In genomic region chr7:40942233-40942935, GRCm38 (mm10) we compare ENCODE assay signal across 10 mouse cellular contexts. TPM values are rescaled to one million over a fixed set of nuclear protein-coding genes. Genes with fewer than 3 reads are reported as not detected.
A peak's percentile ranks its signal among the peaks of the same experiment; 100 is the strongest.
DNase-seq lines count a peak whose midpoint lies in the region; ATAC-seq and TF ChIP-seq lines count a peak whose summit lies in the region.
"Had no signal": no experiment of that assay in that cellular context is flagged by ENCODE, and none has a peak within 500 bp of the region (broad histone marks: within the 10 kb centered on the region; RNA-seq: fewer than 3 reads in every experiment).

No protein-coding gene starts in this region.

- no peaks in the 10 kb centered on the region for H3K9me3 ChIP-seq in kidney, postnatal 0 days (replicated peaks; ENCODE audit: low read length)
- H3K9me3 ChIP-seq in kidney, embryonic 15.5 days (replicated peaks) = no peaks in the 10 kb centered on the region
- H3K9me3 ChIP-seq in embryonic facial prominence, embryonic 10.5 days = no peaks in the 10 kb centered on the region
- no peaks in the 10 kb centered on the region for H3K9me3 ChIP-seq in midbrain, embryonic 15.5 days

- WGBS in kidney, postnatal 0 days = 54% methylated on average over 3 of the region's 3 CpGs
- 64% methylated on average over 3 of the region's 3 CpGs for whole genome bisulfite sequencing in kidney, embryonic 15.5 days
- 63% methylated on average over 3 of the region's 3 CpGs for WGBS in embryonic facial prominence, embryonic 10.5 days
- WGBS in midbrain, embryonic 15.5 days = 56% methylated on average over 3 of the region's 3 CpGs

- no peak overlapping the region for H3K4me2 ChIP-seq in kidney, postnatal 0 days (ENCODE audit: low read length)
- H3K4me2 ChIP-seq in kidney, embryonic 15.5 days = no peak overlapping the region
- H3K4me2 ChIP-seq in midbrain, embryonic 15.5 days = no peak overlapping the region
- H3K4me2 ChIP-seq: heart, embryonic 11.5 days had no signal

- H3K4me3 ChIP-seq in kidney, postnatal 0 days (replicated peaks; ENCODE audit: low read depth, low read length) = no peak overlapping the region
- H3K4me3 ChIP-seq in kidney, embryonic 15.5 days (replicated peaks) = no peak overlapping the region
- no peak overlapping the region for H3K4me3 ChIP-seq in embryonic facial prominence, embryonic 10.5 days
- no peak overlapping the region for H3K4me3 ChIP-seq in midbrain, embryonic 15.5 days

- no peaks in the 10 kb centered on the region for H3K36me3 ChIP-seq in kidney, postnatal 0 days (ENCODE audit: insufficient read depth, low read length)
- no peaks in the 10 kb centered on the region for H3K36me3 ChIP-seq in kidney, embryonic 15.5 days
- H3K36me3 ChIP-seq in embryonic facial prominence, embryonic 10.5 days (replicated peaks) = no peaks in the 10 kb centered on the region
- no peaks in the 10 kb centered on the region for H3K36me3 ChIP-seq in midbrain, embryonic 15.5 days (replicated peaks)

- no peak overlapping the region for H3K27ac ChIP-seq in kidney, postnatal 0 days
- H3K27ac ChIP-seq in kidney, embryonic 15.5 days = no peak overlapping the region
- H3K27ac ChIP-seq in embryonic facial prominence, embryonic 10.5 days (replicated peaks) = no peak overlapping the region
- no peak overlapping the region for H3K27ac ChIP-seq in midbrain, embryonic 15.5 days

- TF ChIP-seq CTCF in kidney, postnatal 0 days (IDR thresholded peaks at IDR 0.05; ENCODE audit: low read depth) = peak; percentile 79

- no peak overlapping the region for H3K9ac ChIP-seq in kidney, postnatal 0 days (ENCODE audit: low read depth, low read length)
- H3K9ac ChIP-seq in kidney, embryonic 15.5 days = no peak overlapping the region
- no peak overlapping the region for H3K9ac ChIP-seq in midbrain, embryonic 15.5 days

- peak; percentile 68 for DNase-seq in kidney, postnatal 0 days (ENCODE audit: low spot score)
- peak; percentile 17 for DNase-seq in NIH3T3 (ENCODE audit: low read depth)
- peak; percentile 18 for DNase-seq in embryonic facial prominence, embryonic 10.5 days (ENCODE audit: low spot score)
- DNase-seq in ovary, postnatal 14 days (ENCODE audit: low spot score) = no peak
- no peak for DNase-seq in adrenal gland, postnatal 14 days
- DNase-seq in urinary bladder, adult 2 months (ENCODE audit: low spot score) = no peak

- ATAC-seq in kidney, postnatal 0 days (replicated peaks; ENCODE audit: low FRiP score, low read depth) = no peak
- ATAC-seq in kidney, embryonic 15.5 days (replicated peaks; ENCODE audit: low FRiP score) = no peak
- peak; percentile 85 for ATAC-seq in midbrain, embryonic 15.5 days (replicated peaks)

- no peaks in the 10 kb centered on the region for H3K27me3 ChIP-seq in kidney, postnatal 0 days (ENCODE audit: insufficient read depth, low read length)
- H3K27me3 ChIP-seq in kidney, embryonic 15.5 days = no peaks in the 10 kb centered on the region
- H3K27me3 ChIP-seq in embryonic facial prominence, embryonic 10.5 days (replicated peaks; ENCODE audit: low read depth, poor library complexity, severe bottlenecking) = no peaks in the 10 kb centered on the region
- no peaks in the 10 kb centered on the region for H3K27me3 ChIP-seq in midbrain, embryonic 15.5 days (replicated peaks)

- H3K4me1 ChIP-seq in kidney, postnatal 0 days (replicated peaks; ENCODE audit: insufficient read depth, low read length) = no peaks in the 10 kb centered on the region
- no peaks in the 10 kb centered on the region for H3K4me1 ChIP-seq in kidney, embryonic 15.5 days
- H3K4me1 ChIP-seq in embryonic facial prominence, embryonic 10.5 days = no peaks in the 10 kb centered on the region
- no peaks in the 10 kb centered on the region for H3K4me1 ChIP-seq in midbrain, embryonic 15.5 days

RNA-seq across cellular contexts. Expression of gene Vstm2b, which starts 44.3 kb away (rescaled TPM):
- 3.9 and 4.5 TPM in 2 replicates for polyA plus RNA-seq in kidney, postnatal 0 days (2015; fragmentation: Nextera tagmentation; extraction: Ambion mirVana)
- 5.8 and 7.8 TPM in 2 replicates for polyA plus RNA-seq in kidney, embryonic 15.5 days (2015; fragmentation: Nextera tagmentation; extraction: Ambion mirVana)
- 5.4 and 6.0 TPM in 2 replicates for polyA plus RNA-seq in embryonic facial prominence, embryonic 10.5 days (2016; fragmentation: Nextera tagmentation; extraction: Ambion mirVana)
- polyA plus RNA-seq in midbrain, embryonic 15.5 days (2015; fragmentation: Nextera tagmentation; extraction: Ambion mirVana) = 23.4 and 25.9 TPM in 2 replicates
- total RNA-seq in adrenal gland, postnatal 14 days (2021) = 0.74 and 1.1 TPM in 2 replicates
- polyA plus RNA-seq in urinary bladder, adult 2 months (2012; rRNA removed) = 1.5 and 2.7 TPM in 2 replicates

RNA-seq across cellular contexts. Expression of gene 4930433I11Rik, which starts 45.0 kb away (rescaled TPM):
- polyA plus RNA-seq in kidney, postnatal 0 days (2015; fragmentation: Nextera tagmentation; extraction: Ambion mirVana) = not detected in 2 replicates
- not detected in 2 replicates for polyA plus RNA-seq in kidney, embryonic 15.5 days (2015; fragmentation: Nextera tagmentation; extraction: Ambion mirVana)
- not detected in 2 replicates for polyA plus RNA-seq in embryonic facial prominence, embryonic 10.5 days (2016; fragmentation: Nextera tagmentation; extraction: Ambion mirVana)
- polyA plus RNA-seq in midbrain, embryonic 15.5 days (2015; fragmentation: Nextera tagmentation; extraction: Ambion mirVana) = not detected in 2 replicates
- not detected in 2 replicates for total RNA-seq in adrenal gland, postnatal 14 days (2021)
- polyA plus RNA-seq in urinary bladder, adult 2 months (2012; rRNA removed) = not detected in 2 replicates
- polyA plus RNA-seq: heart, embryonic 11.5 days; limb, embryonic 14.5 days had no signal

Comparison
In these comparisons a context has a peak if more than half of its experiments do, and no peak if none do; other contexts are left out.
1. DNase-seq: peak in kidney, postnatal 0 days (single experiment), NIH3T3 (single experiment) and embryonic facial prominence, embryonic 10.5 days (single experiment); none in ovary, postnatal 14 days (single experiment), adrenal gland, postnatal 14 days (single experiment) and urinary bladder, adult 2 months (single experiment).